Mouse (Mus musculus) kidney, embryonic 14.5 days (tissue): ENCODE results near the gene F930015N05Rik. TPM values are rescaled to one million over a fixed set of nuclear protein-coding genes. Genes with fewer than 3 reads are reported as not detected.

ENCODE experiments used
- ATAC-seq: fragments of 200-750 bp; cut with Nextera tagmentation; 2 replicates; pipeline ENCODE4 v1.8.0; 2017; ENCODE audit warnings: moderate number of reproducible peaks, mild to moderate bottlenecking, moderate TSS enrichment, moderate library complexity; ENCODE audit not compliant: low FRiP score, low TSS enrichment
- H3K27ac ChIP-seq: fragments of 300-500 bp; sonication (generic); 2 replicates; pipeline ENCODE4 v1.5.1; 2014; ENCODE audit warnings: low read depth, mild to moderate bottlenecking, low read length, moderate library complexity, mixed read lengths
- H3K27me3 ChIP-seq: fragments of 300-500 bp; sonication (generic); 2 replicates; pipeline ENCODE4 v1.6.1; 2014; ENCODE audit warnings: mild to moderate bottlenecking, low read length; ENCODE audit not compliant: control insufficient read depth, insufficient read depth
- H3K36me3 ChIP-seq: fragments of 300-500 bp; sonication (generic); 2 replicates; pipeline ENCODE4 v1.6.1; 2014; ENCODE audit warnings: low read length, mixed read lengths; ENCODE audit not compliant: control insufficient read depth, insufficient read depth
- H3K4me1 ChIP-seq: fragments of 300-500 bp; sonication (generic); 2 replicates; pipeline ENCODE4 v1.6.1; 2014; ENCODE audit warnings: low read length, mixed read lengths; ENCODE audit not compliant: control insufficient read depth, insufficient read depth
- H3K4me2 ChIP-seq: fragments of 300-500 bp; sonication (generic); replicated peaks from 2 replicates; pipeline ENCODE4 v1.6.1; 2014; ENCODE audit warnings: low read depth, mild to moderate bottlenecking, low read length
- H3K4me3 ChIP-seq: fragments of 300-500 bp; sonication (generic); 2 replicates; pipeline ENCODE4 v1.5.1; 2014; ENCODE audit warnings: mild to moderate bottlenecking, low read length
- H3K9ac ChIP-seq: fragments of 300-500 bp; sonication (generic); 2 replicates; pipeline ENCODE4 v1.6.1; 2014; ENCODE audit warnings: low read depth, mild to moderate bottlenecking, low read length, moderate library complexity
- H3K9me3 ChIP-seq: fragments of 300-500 bp; sonication (generic); 2 replicates; pipeline ENCODE4 v1.6.1; 2016; ENCODE audit warnings: low read length; ENCODE audit not compliant: control insufficient read depth
- WGBS: fragments of 180-500 bp; shearing (Covaris S2); extraction: QIAGEN DNeasy Blood & Tissue Kit; methylation state at CpG from one replicate; pipeline ENCODE4 v1.1.7; 2014; 5-methylcytosine and 5-hydroxymethylcytosine counted together
- polyA plus RNA-seq: library from polyadenylated mRNA; unstranded; fragments of >200 nt; fragmentation: Nextera tagmentation; extraction: Ambion mirVana; gene quantifications from 2 replicates; pipeline ENCODE4 v1.2.1, GENCODE M21; 2014

F930015N05Rik gene
- polyA plus RNA-seq, 1 experiment from 2014 or later, result 0.99 TPM

- no peak for ATAC-seq
- H3K4me1 ChIP-seq, result peaks cover 6% of the 10 kb centered on the region; the same call in 1 of the 2 replicates
- no peaks in the 10 kb centered on the region; the same call in 1 of the 2 replicates for H3K27me3 ChIP-seq
- no peak overlapping the region for H3K4me3 ChIP-seq
- no peak overlapping the region for H3K9ac ChIP-seq
- no peaks in the 10 kb centered on the region for H3K36me3 ChIP-seq
- no peak overlapping the region for H3K4me2 ChIP-seq
- 90% methylated on average over 3 of the region's 3 CpGs for WGBS
- H3K9me3 ChIP-seq, result no peaks in the 10 kb centered on the region
- no peak overlapping the region for H3K27ac ChIP-seq
Observed at GRCm38 (mm10) chr11:64397612-64398011, 38.8 kb downstream of the F930015N05Rik start.

GRCm38 (mm10) chr11:64396949-64397348 lies 39.5 kb downstream of the F930015N05Rik start:
- Histone ChIP-seq H3K9me3 (no peaks in the 10 kb centered on the region), H3K4me2 (no peak overlapping the region), H3K4me3 (no peak overlapping the region), H3K4me1 (peaks cover 6% of the 10 kb centered on the region; the same call in 1 of the 2 replicates), H3K9ac (no peak overlapping the region), H3K27me3 (no peaks in the 10 kb centered on the region; the same call in 1 of the 2 replicates), H3K36me3 (no peaks in the 10 kb centered on the region), H3K27ac (no peak overlapping the region)
- 57% methylated on average over 6 of the region's 6 CpGs for WGBS
- no peak for ATAC-seq

DNA sequence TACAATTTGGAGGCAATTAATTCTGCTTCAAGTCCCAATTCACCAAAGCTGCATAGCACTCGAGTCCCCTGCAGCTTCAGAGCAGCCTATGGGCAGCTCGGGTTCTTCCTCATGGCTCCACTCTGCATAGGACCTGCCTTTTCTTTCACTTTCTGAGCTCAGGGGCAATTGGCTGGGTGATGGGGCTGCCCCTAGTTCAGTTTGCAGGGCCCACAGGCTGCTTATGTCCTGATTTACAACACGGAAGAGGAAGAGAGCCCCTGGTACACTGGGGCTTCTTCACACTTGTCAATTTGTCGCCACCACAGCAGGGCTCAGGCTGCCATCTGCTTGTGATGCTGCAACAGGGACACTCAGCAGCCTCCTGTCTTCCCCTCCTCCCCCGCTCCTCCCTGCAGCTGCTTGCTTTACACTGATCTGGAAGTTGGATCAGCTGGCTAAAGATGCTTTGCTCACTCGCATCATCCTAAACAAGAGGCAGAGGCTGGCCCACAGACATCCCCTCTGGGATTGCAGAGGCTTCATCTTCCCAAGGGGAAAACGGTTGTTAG lies 40.0 kb downstream of the F930015N05Rik start:
- Histone ChIP-seq H3K27ac (no peak overlapping the region), H3K36me3 (no peaks in the 10 kb centered on the region), H3K4me1 (peaks cover 6% of the 10 kb centered on the region; the same call in 1 of the 2 replicates), H3K4me2 (peak overlapping the region; percentile 27), H3K9ac (no peak overlapping the region), H3K9me3 (no peaks in the 10 kb centered on the region), H3K27me3 (no peaks in the 10 kb centered on the region; the same call in 1 of the 2 replicates), H3K4me3 (peak overlapping the region; percentile 14; the same call in 1 of the 2 replicates)
- WGBS, result 6% methylated on average over 7 of the region's 7 CpGs
- ATAC-seq, result no peak

DNA sequence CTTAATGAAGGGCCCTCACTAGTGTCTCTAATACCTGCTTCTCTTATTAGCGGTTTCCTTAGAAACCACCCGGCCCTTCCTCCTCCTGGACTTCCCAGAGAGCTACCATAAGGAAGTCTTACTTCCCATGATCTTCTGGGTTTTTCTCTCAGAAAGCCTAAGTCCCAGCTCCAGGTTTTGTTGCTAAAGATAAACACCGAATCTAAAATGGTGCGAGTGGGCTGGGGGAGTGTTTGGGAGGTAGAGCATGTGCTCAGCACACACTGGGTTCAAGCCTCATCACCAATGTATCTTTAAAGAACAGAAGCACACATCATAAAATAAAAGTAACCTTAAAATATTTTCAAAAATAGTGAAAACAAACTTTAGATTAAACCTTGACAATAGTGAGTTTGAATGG lies 50.1 kb downstream of the F930015N05Rik start:
- no peaks in the 10 kb centered on the region for H3K4me1 ChIP-seq
- ATAC-seq, result no peak
- no peak overlapping the region for H3K9ac ChIP-seq
- H3K9me3 ChIP-seq, result no peaks in the 10 kb centered on the region
- WGBS, result 87% methylated on average over 4 of the region's 4 CpGs
- H3K27me3 ChIP-seq, result no peaks in the 10 kb centered on the region
- no peak overlapping the region for H3K4me3 ChIP-seq
- H3K36me3 ChIP-seq, result no peaks in the 10 kb centered on the region
- no peak overlapping the region for H3K4me2 ChIP-seq
- no peak overlapping the region for H3K27ac ChIP-seq

Other genes starting within 250 kb of the F930015N05Rik start
- gene Hs3st3a1, start 1.3 kb downstream of the F930015N05Rik start, polyA plus RNA-seq, result 2.4 and 3.1 TPM in 2 replicates